19 mouse cellular contexts compared by ENCODE assay signal in the genomic region with DNA sequence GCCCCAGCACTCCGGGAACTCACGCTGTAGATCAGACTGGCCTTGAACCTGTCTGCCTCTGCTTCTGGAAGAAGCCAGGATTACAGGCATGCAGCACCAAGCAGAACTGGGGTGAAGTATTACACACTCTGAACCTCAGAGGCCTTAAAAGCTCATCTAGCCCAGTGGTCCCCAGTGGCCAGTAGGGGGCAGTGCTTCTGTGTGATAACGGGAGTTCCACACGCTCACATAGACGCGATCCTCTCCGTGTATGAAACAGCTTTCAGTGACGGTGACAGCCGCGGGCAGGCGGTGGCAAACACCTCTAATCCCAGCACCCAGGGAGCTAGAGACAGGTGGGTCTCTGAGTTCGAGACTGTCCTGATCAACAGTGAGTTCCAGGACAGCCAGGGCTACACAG. TPM values are rescaled to one million over a fixed set of nuclear protein-coding genes. Genes with fewer than 3 reads are reported as not detected.
A peak's percentile ranks its signal among the peaks of the same experiment; 100 is the strongest.
DNase-seq lines count a peak whose midpoint lies in the region; ATAC-seq and TF ChIP-seq lines count a peak whose summit lies in the region.
"Had no signal": no experiment of that assay in that cellular context is flagged by ENCODE, and none has a peak within 500 bp of the region (broad histone marks: within the 10 kb centered on the region; RNA-seq: fewer than 3 reads in every experiment).

No protein-coding gene starts in this region.

- WGBS in liver, postnatal 0 days (ENCODE audit: insufficient replicate concordance): 92% methylated on average over 12 of the region's 12 CpGs
- 90% methylated on average over 12 of the region's 12 CpGs for WGBS in bone marrow, adult 2 months

- TF ChIP-seq EP300 in liver, postnatal 0 days (IDR thresholded peaks at IDR 0.05; ENCODE audit: low read depth): no peak

- no peak for TF ChIP-seq POLR2A in bone marrow, adult 2 months (IDR thresholded peaks at IDR 0.05; ENCODE audit: borderline replicate concordance, control insufficient read depth, low read depth, low read length)

- H3K4me1 ChIP-seq in liver, postnatal 0 days (ENCODE audit: insufficient read depth): peaks cover 3% of the 10 kb centered on the region; the same call in 1 of the 2 replicates
- H3K4me1 ChIP-seq in bone marrow, adult 2 months (ENCODE audit: control insufficient read depth, insufficient read depth, low read length): no peaks in the 10 kb centered on the region

- no peak for ATAC-seq in CD4-positive, CD25-positive, alpha-beta regulatory T cell, adult 4 months
- ATAC-seq in liver, postnatal 0 days: no peak
- ATAC-seq: forebrain, embryonic 14.5 days had no signal

- H3K36me3 ChIP-seq in liver, postnatal 0 days (replicated peaks; ENCODE audit: insufficient read depth, low read length): no peaks in the 10 kb centered on the region
- H3K36me3 ChIP-seq: hindbrain, embryonic 12.5 days; kidney, embryonic 15.5 days had no signal

- no peak overlapping the region for H3K4me2 ChIP-seq in liver, postnatal 0 days (ENCODE audit: low read depth, low read length)
- H3K4me2 ChIP-seq: hindbrain, embryonic 12.5 days; kidney, embryonic 15.5 days; limb, embryonic 13.5 days had no signal

- no peaks in the 10 kb centered on the region for H3K9me3 ChIP-seq in liver, postnatal 0 days (ENCODE audit: low read length)

- no peak overlapping the region for H3K4me3 ChIP-seq in liver, postnatal 0 days (ENCODE audit: low read depth, low read length)
- no peak overlapping the region for H3K4me3 ChIP-seq in bone marrow, adult 2 months (replicated peaks; ENCODE audit: control insufficient read depth, low read depth, low read length)
- H3K4me3 ChIP-seq: hindbrain, embryonic 12.5 days; kidney, embryonic 15.5 days; limb, embryonic 13.5 days had no signal

- no peak overlapping the region for H3K27ac ChIP-seq in liver, postnatal 0 days (ENCODE audit: low read depth)
- H3K27ac ChIP-seq in bone marrow, adult 2 months (ENCODE audit: control insufficient read depth, insufficient read depth, low read depth, low read length, poor library complexity): no peak overlapping the region
- H3K27ac ChIP-seq: hindbrain, embryonic 12.5 days; kidney, embryonic 15.5 days; limb, embryonic 13.5 days; macrophage had no signal

- H3K27me3 ChIP-seq in liver, postnatal 0 days (ENCODE audit: insufficient read depth, low read length): no peaks in the 10 kb centered on the region
- H3K27me3 ChIP-seq: hindbrain, embryonic 12.5 days; kidney, embryonic 15.5 days; limb, embryonic 13.5 days had no signal

- H3K9ac ChIP-seq in liver, postnatal 0 days (replicated peaks): no peak overlapping the region
- H3K9ac ChIP-seq: hindbrain, embryonic 12.5 days; kidney, embryonic 15.5 days; limb, embryonic 13.5 days had no signal

- DNase-seq in CD4-positive, CD25-positive, alpha-beta regulatory T cell, adult 2 months (ENCODE audit: low read depth, low spot score): peak; percentile 26
- no peak for DNase-seq in liver, postnatal 0 days
- DNase-seq in liver (no peak), A20 (ENCODE audit: low read depth, low spot score) (peak; percentile 40)
- DNase-seq in adrenal gland, postnatal 14 days: no peak
- DNase-seq in frontal cortex, postnatal 25 days (ENCODE audit: low spot score in 2 of 2): no peak
- DNase-seq: adrenal gland, postnatal 36 days; cerebellum, adult 11 months; gastrocnemius, postnatal 25 days; right cerebral cortex, postnatal 25 days had no signal

- peak; percentile 40 for TF ChIP-seq CTCF in liver, postnatal 0 days (IDR thresholded peaks at IDR 0.05; ENCODE audit: low read depth)
- peak; percentile 50; the same call in 1 of the 2 replicates for TF ChIP-seq CTCF in bone marrow, adult 2 months (IDR thresholded peaks at IDR 0.05; ENCODE audit: control insufficient read depth, insufficient read depth, low read length)

RNA-seq across cellular contexts. Expression of a gene that starts 4.2 kb away (rescaled TPM):
- polyA plus RNA-seq in CD4-positive, CD25-positive, alpha-beta regulatory T cell, adult 4 months (2017; shearing (Covaris generic)): 1 to 10 TPM; 1.9 to 3.2 TPM
- polyA plus RNA-seq in liver, postnatal 0 days (2015; fragmentation: Nextera tagmentation; extraction: Ambion mirVana): 0.50 and 0.62 TPM in 2 replicates
- polyA plus RNA-seq in bone marrow, adult 2 months (2011; ENCODE audit: insufficient read depth, insufficient read length, low replicate concordance, missing spikeins): 0.54 and 3.3 TPM in 2 replicates
- total RNA-seq in adrenal gland, postnatal 14 days (2021): 1.1 and 1.2 TPM in 2 replicates

RNA-seq across cellular contexts. Expression of a gene that starts 4.4 kb away (rescaled TPM):
- polyA plus RNA-seq in CD4-positive, CD25-positive, alpha-beta regulatory T cell, adult 4 months (2017; shearing (Covaris generic)): 10 to 100 TPM; 72.1 to 78.7 TPM
- polyA plus RNA-seq in liver, postnatal 0 days (2015; fragmentation: Nextera tagmentation; extraction: Ambion mirVana): 49.5 and 50.2 TPM in 2 replicates
- polyA plus RNA-seq in bone marrow, adult 2 months (2011; ENCODE audit: insufficient read depth, insufficient read length, low replicate concordance, missing spikeins): 12.7 and 23.3 TPM in 2 replicates
- 49.5 and 52.1 TPM in 2 replicates for total RNA-seq in adrenal gland, postnatal 14 days (2021)

RNA-seq across cellular contexts. Expression of a gene that starts 28.2 kb away (rescaled TPM):
- polyA plus RNA-seq in CD4-positive, CD25-positive, alpha-beta regulatory T cell, adult 4 months (2017; shearing (Covaris generic)): 1 to 10 TPM in 1 of 2 experiments, under 1 TPM in 1; 0.22 to 1.4 TPM
- polyA plus RNA-seq in liver, postnatal 0 days (2015; fragmentation: Nextera tagmentation; extraction: Ambion mirVana): not detected in 2 replicates
- polyA plus RNA-seq in bone marrow, adult 2 months (2011; ENCODE audit: insufficient read depth, insufficient read length, low replicate concordance, missing spikeins): not detected in 2 replicates
- 0.26 TPM in 2 replicates for total RNA-seq in adrenal gland, postnatal 14 days (2021)
- polyA plus RNA-seq: macrophage had no signal

RNA-seq across cellular contexts. Expression of a gene that starts 34.6 kb away (rescaled TPM):
- 10 to 100 TPM; 13.0 to 15.2 TPM for polyA plus RNA-seq in CD4-positive, CD25-positive, alpha-beta regulatory T cell, adult 4 months (2017; shearing (Covaris generic))
- polyA plus RNA-seq in liver, postnatal 0 days (2015; fragmentation: Nextera tagmentation; extraction: Ambion mirVana): 3.0 and 9.1 TPM in 2 replicates
- 9.0 TPM in 1 of 2 replicates, not detected in the other for polyA plus RNA-seq in bone marrow, adult 2 months (2011; ENCODE audit: insufficient read depth, insufficient read length, low replicate concordance, missing spikeins)
- total RNA-seq in adrenal gland, postnatal 14 days (2021): 3.5 and 4.8 TPM in 2 replicates

RNA-seq across cellular contexts. Expression of a gene that starts 36.5 kb away (rescaled TPM):
- not detected for polyA plus RNA-seq in CD4-positive, CD25-positive, alpha-beta regulatory T cell, adult 4 months (2017; shearing (Covaris generic))
- not detected in 2 replicates for polyA plus RNA-seq in liver, postnatal 0 days (2015; fragmentation: Nextera tagmentation; extraction: Ambion mirVana)
- not detected in 2 replicates for polyA plus RNA-seq in bone marrow, adult 2 months (2011; ENCODE audit: insufficient read depth, insufficient read length, low replicate concordance, missing spikeins)
- not detected in 2 replicates for total RNA-seq in adrenal gland, postnatal 14 days (2021)
- total RNA-seq: adrenal gland, postnatal 36 days; gastrocnemius, postnatal 25 days; neutrophil, adult 5-6 weeks had no signal
- polyA plus RNA-seq: heart, embryonic 14.5 days; kidney, embryonic 15.5 days; macrophage had no signal

Comparison
In these comparisons a context has a peak if more than half of its experiments do, and no peak if none do; other contexts are left out.
1. DNase-seq: peak in CD4-positive, CD25-positive, alpha-beta regulatory T cell, adult 2 months (single experiment) and A20 (single experiment); none in liver, postnatal 0 days (single experiment), liver (single experiment), adrenal gland, postnatal 14 days (single experiment) and frontal cortex, postnatal 25 days (0 of 2).